Mouse (Mus musculus): ENCODE data around the gene Tent4a.

DNA sequence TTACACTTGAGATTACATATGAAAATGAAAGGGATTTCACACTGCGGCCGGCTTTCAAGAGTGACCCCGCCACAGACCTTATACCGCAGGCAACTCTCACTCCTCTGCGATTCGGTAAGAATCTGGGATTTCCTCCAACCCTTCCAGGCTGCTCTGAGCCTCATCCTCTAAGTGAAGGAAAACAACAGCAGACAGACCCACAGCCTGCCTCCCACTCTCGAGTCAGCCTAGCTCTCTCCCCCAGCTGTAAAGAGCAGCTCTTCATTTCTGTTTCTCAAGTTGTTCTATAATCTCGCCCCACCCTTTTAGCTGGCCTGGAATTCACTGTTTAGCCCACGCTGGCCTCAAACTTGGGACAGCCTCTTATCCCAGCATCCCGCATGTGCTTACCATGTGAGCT lies 7.4 kb upstream of the Tent4a start:
- TF ChIP-seq CTCF (IDR thresholded peaks at IDR 0.05) (no peak), EP300 (IDR thresholded peaks at IDR 0.05) (no peak)
